Mouse (Mus musculus) right cerebral cortex, postnatal 10 days (tissue): ENCODE measurements at regions not wholly inside any gene's neighbourhood (a gene's known extent, or its start where the extent isn't known, plus 50 kb on each side); places are given as distances from the start of the nearest gene placed in this dataset.
A peak's percentile ranks its signal among the peaks of the same experiment; 100 is the strongest.

Experiments
- DNase-seq, 2 experiments: peaks; one replicate each; pipeline ENCODE4 v3.0.0; 2021; ENCODE audit warnings: low spot score in 2 of 2

- peak; percentile 43 to 52 for DNase-seq
Measured at GRCm38 (mm10) chr9:102449366-102449765, 56.2 kb upstream of the Ky start.

DNA sequence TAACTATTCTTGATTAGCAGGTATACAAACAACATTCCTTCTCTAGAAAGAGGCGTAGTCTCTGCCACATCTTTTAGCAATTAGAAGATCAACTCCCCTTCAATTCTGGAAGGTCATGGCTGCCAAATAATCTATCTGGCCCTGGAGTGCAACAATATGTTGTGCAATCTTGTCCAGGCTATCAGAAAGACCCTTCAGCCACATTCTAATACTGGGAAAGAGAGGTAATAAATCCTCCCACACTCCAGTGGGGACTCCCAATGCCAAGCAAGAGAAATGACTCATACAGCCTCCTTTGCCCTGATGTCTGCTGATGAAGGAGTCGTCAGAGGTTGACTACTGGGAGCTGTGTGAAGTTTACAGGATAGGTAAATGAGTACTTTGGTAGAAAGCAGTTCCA, 59.5 kb upstream of the Ky start:
- DNase-seq, result no peak

- no peak for DNase-seq
Measured at GRCm38 (mm10) chr9:102442198-102442842, 63.2 kb upstream of the Ky start.

DNA sequence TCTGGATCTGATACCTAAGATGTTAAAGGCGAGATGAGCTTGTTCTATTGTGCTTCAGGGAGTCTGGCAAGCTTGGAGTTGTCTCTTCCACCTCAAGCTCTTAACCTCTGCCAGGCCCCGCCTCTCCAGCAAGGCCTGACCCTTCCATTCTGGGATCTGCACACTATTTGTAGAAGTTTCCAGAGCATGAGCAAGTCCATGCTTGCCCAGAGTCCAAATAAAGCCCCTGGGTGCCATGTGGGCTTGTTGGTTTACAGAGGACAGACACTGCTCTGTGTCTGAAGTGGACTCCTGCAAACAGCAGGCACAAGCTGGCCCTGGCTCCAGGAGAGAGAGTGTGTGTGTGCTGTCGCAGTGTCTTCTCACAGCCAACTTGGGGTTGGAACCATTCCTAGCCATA, 67.9 kb upstream of the Ky start:
- DNase-seq, result peak; percentile 42 to 45

DNA sequence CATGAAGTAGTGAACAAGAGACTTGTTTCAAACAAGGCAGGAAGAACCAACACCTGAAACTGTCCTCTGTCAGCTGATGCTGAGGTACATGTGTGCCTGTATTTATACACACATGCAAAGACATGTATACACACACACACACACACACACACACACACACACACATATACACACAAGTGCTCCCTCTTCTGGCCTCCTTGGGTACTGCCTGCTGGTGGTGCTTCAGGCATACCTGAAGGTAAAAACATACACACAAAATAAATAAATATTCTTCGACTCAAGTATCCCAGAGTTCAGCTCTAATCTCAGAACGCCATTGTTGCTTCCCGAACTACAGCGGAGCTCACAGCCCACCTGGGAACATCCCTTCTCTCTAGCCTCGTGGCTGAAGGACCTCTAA, 69.2 kb upstream of the Ky start:
- no peak for DNase-seq

GRCm38 (mm10) chr9:102428031-102428430, 73.5 kb upstream of the Ephb1 start:
- DNase-seq, result no peak

GRCm38 (mm10) chr9:102424672-102425345, 70.3 kb upstream of the Ephb1 start:
- no peak for DNase-seq

GRCm38 (mm10) chr9:102423919-102424671, 69.6 kb upstream of the Ephb1 start:
- peak; percentile 39 to 41 for DNase-seq

DNA sequence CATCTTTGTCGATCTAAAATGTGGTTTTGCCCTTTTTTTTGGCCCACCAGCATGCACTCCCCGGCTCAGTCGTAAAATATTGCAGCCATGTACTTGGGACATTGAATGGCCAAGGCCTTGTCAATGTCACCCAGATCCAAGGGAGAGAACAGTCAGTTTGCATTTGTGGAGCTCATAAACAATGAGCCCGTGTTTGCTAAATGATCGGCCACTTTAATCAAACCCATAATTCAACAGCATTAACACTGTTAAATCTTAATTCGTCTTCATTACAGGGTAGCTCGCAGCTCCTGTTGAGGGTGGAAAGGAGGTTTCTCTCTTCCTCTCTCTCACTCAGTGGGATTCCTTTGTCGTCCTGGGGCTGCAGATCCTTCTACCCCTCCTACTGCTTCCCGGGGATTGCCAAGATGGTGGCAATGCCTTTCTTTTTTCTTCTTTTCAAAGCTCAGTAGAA, 69.0 kb upstream of the Ephb1 start:
- no peak for DNase-seq

DNA sequence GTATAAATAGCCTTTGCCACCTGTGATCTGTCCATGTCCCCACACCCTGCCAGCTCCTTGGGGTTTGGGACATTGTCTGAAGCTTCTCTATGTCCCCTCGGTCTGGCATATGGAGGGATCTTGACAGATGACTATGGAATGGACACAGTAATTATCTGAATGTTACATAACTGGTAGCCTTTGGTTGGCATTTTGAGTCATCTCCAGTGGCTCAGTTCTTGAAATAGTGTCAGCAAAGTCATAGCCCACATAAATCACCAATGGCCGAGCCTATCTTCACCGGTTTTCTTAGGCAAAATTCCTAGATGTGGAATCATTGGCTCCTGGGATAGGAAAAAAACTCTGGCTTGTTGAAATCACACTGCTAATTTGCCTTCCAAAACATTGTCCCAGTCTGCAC, 67.3 kb upstream of the Ephb1 start:
- DNase-seq, result no peak

- DNase-seq, result no peak
Measured at GRCm38 (mm10) chr9:102420196-102420595, 65.7 kb upstream of the Ephb1 start.

DNA sequence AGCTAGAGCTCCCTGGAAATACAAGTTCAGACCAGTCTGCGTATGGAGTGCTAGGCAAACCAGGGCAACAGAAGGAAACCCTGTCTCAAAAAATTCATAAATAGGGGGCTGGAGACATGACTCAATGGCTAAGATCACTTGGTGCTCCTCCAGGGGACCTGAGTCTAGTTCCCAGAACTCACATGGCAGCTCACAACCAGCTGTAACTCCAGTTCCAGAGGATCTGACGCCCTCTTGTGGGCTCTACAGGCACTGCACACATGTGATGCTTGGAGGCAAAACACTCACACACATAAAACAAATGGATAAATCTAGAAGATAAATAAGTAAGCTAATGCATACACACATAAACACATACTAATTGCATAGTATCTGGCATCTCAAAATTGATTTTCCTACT, 59.1 kb upstream of the Ephb1 start:
- DNase-seq, result no peak

GRCm38 (mm10) chr9:102410666-102411065, 56.2 kb upstream of the Ephb1 start:
- DNase-seq, result no peak

DNA sequence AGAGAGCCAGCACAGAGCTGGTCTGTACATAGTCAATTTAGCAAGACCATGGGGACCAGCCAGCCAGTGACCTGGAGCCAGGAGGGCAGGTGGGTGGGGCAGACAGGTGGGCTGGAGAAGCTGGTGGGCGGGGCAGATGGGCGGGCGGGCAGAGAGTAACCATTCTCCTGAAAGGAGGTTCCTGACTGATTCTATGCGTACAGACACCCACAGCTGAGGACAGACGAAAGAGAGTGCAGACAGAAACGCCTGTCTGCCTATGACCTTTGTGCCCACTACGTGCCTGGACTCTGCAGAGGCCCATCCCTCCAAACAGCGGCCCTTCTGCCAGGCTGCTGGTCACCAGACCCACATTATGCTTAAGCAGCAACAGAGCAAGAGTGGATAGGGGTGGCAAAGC, 51.5 kb upstream of the Ephb1 start:
- no peak for DNase-seq
